Comparison of ENCODE assay signal across 11 mouse cellular contexts in genomic region chr2:38340626-38341200, GRCm38 (mm10). TPM values are rescaled to one million over a fixed set of nuclear protein-coding genes. Genes with fewer than 3 reads are reported as not detected.
A peak's percentile ranks its signal among the peaks of the same experiment; 100 is the strongest.
DNase-seq lines count a peak whose midpoint lies in the region; ATAC-seq lines count a peak whose summit lies in the region.
"Had no signal": no experiment of that assay in that cellular context is flagged by ENCODE, and none has a peak within 500 bp of the region (broad histone marks: within the 10 kb centered on the region; RNA-seq: fewer than 3 reads in every experiment).

No protein-coding gene starts in this region.

- no peaks in the 10 kb centered on the region for H3K9me3 ChIP-seq in embryonic facial prominence, embryonic 13.5 days
- no peaks in the 10 kb centered on the region for H3K9me3 ChIP-seq in hindbrain, embryonic 13.5 days
- H3K9me3 ChIP-seq in midbrain, embryonic 14.5 days (ENCODE audit: control insufficient read depth, low read length), result no peaks in the 10 kb centered on the region

- no peak overlapping the region for H3K27ac ChIP-seq in embryonic facial prominence, embryonic 13.5 days
- peak overlapping the region; percentile 73 for H3K27ac ChIP-seq in hindbrain, embryonic 13.5 days
- peak overlapping the region; percentile 97 for H3K27ac ChIP-seq in midbrain, embryonic 14.5 days (replicated peaks; ENCODE audit: low read depth, low read length)

- ATAC-seq in embryonic facial prominence, embryonic 13.5 days (ENCODE audit: insufficient number of reproducible peaks, insufficient read depth, low FRiP score, low TSS enrichment, low read depth), result no peak
- ATAC-seq in hindbrain, embryonic 13.5 days (ENCODE audit: low FRiP score), result no peak
- ATAC-seq in midbrain, embryonic 14.5 days (ENCODE audit: low FRiP score, low TSS enrichment), result peak; percentile 7; the same call in 1 of the 2 replicates

- no peak overlapping the region for H3K4me2 ChIP-seq in embryonic facial prominence, embryonic 13.5 days
- H3K4me2 ChIP-seq in hindbrain, embryonic 13.5 days, result peak overlapping the region; percentile 9; the same call in 1 of the 2 replicates
- peak overlapping the region; percentile 75 for H3K4me2 ChIP-seq in midbrain, embryonic 14.5 days (ENCODE audit: low read length)

- no peak overlapping the region for H3K9ac ChIP-seq in embryonic facial prominence, embryonic 13.5 days
- H3K9ac ChIP-seq in hindbrain, embryonic 13.5 days, result peak overlapping the region; percentile 40; the same call in 1 of the 2 replicates
- peak overlapping the region; percentile 94 for H3K9ac ChIP-seq in midbrain, embryonic 14.5 days (replicated peaks; ENCODE audit: low read length)

- H3K27me3 ChIP-seq in embryonic facial prominence, embryonic 13.5 days, result peaks cover 100% of the 10 kb centered on the region
- H3K27me3 ChIP-seq in hindbrain, embryonic 13.5 days, result peaks cover 98% of the 10 kb centered on the region
- peaks cover 71% of the 10 kb centered on the region for H3K27me3 ChIP-seq in midbrain, embryonic 14.5 days (ENCODE audit: control insufficient read depth, insufficient read depth, low read length)

- H3K4me1 ChIP-seq in embryonic facial prominence, embryonic 13.5 days, result peaks cover 15% of the 10 kb centered on the region
- peaks cover 17% of the 10 kb centered on the region for H3K4me1 ChIP-seq in hindbrain, embryonic 13.5 days (replicated peaks)
- H3K4me1 ChIP-seq in midbrain, embryonic 14.5 days (ENCODE audit: control insufficient read depth, insufficient read depth, low read length), result peaks cover 19% of the 10 kb centered on the region; the same call in 1 of the 2 replicates

- peak; percentile 36 for DNase-seq in ZHBTc4 (ENCODE audit: low read depth, low spot score)
- DNase-seq in midbrain, embryonic 14.5 days, result peak; percentile 58
- no peak for DNase-seq in cerebellum, adult 18-20 months
- no peak for DNase-seq in cerebellum, postnatal 10 days
- no peak for DNase-seq in cerebellum, adult 11 months
- DNase-seq: gastrocnemius, postnatal 14 days; kidney, adult 2 months; lung, adult 18-20 months had no signal

- under 1% methylated on average over 10 of the region's 10 CpGs for WGBS in embryonic facial prominence, embryonic 13.5 days
- WGBS in hindbrain, embryonic 13.5 days, result 1% methylated on average over 10 of the region's 10 CpGs
- under 1% methylated on average over 10 of the region's 10 CpGs for WGBS in midbrain, embryonic 14.5 days

- H3K4me3 ChIP-seq in embryonic facial prominence, embryonic 13.5 days, result peak overlapping the region; percentile 2
- H3K4me3 ChIP-seq in hindbrain, embryonic 13.5 days, result peak overlapping the region; percentile 43
- peak overlapping the region; percentile 58 for H3K4me3 ChIP-seq in midbrain, embryonic 14.5 days (replicated peaks; ENCODE audit: low read depth, low read length)

- no peaks in the 10 kb centered on the region for H3K36me3 ChIP-seq in embryonic facial prominence, embryonic 13.5 days
- H3K36me3 ChIP-seq in hindbrain, embryonic 13.5 days, result no peaks in the 10 kb centered on the region
- H3K36me3 ChIP-seq in midbrain, embryonic 14.5 days (ENCODE audit: control insufficient read depth, insufficient read depth, low read length), result no peaks in the 10 kb centered on the region

RNA-seq across cellular contexts. Expression of gene Lhx2, which starts 1.6 kb away (rescaled TPM):
- 10.0 and 17.8 TPM in 2 replicates for polyA plus RNA-seq in embryonic facial prominence, embryonic 13.5 days (2015; fragmentation: Nextera tagmentation; extraction: Ambion mirVana)
- 22.1 and 23.6 TPM in 2 replicates for polyA plus RNA-seq in hindbrain, embryonic 13.5 days (2015; fragmentation: Nextera tagmentation; extraction: Ambion mirVana)
- 47.8 and 68.9 TPM in 2 replicates for polyA plus RNA-seq in midbrain, embryonic 14.5 days (2014; fragmentation: Nextera tagmentation; extraction: Ambion mirVana)
- polyA plus RNA-seq: heart, postnatal 0 days had no signal

RNA-seq across cellular contexts. Expression of gene Dennd1a, which starts 53.5 kb away (rescaled TPM):
- polyA plus RNA-seq in embryonic facial prominence, embryonic 13.5 days (2015; fragmentation: Nextera tagmentation; extraction: Ambion mirVana), result 15.5 and 16.7 TPM in 2 replicates
- 14.4 and 15.5 TPM in 2 replicates for polyA plus RNA-seq in hindbrain, embryonic 13.5 days (2015; fragmentation: Nextera tagmentation; extraction: Ambion mirVana)
- 16.6 and 18.1 TPM in 2 replicates for polyA plus RNA-seq in midbrain, embryonic 14.5 days (2014; fragmentation: Nextera tagmentation; extraction: Ambion mirVana)

Comparison
In these comparisons a context has a peak if more than half of its experiments do, and no peak if none do; other contexts are left out.
1. DNase-seq: peak in ZHBTc4 (single experiment) and midbrain, embryonic 14.5 days (single experiment); none in cerebellum, adult 18-20 months (0 of 2), cerebellum, postnatal 10 days (0 of 2) and cerebellum, adult 11 months (single experiment).
2. H3K4me3 ChIP-seq: peak in every context shown above with its lines; median percentile 58 in midbrain, embryonic 14.5 days; 43 in hindbrain, embryonic 13.5 days; 2 in embryonic facial prominence, embryonic 13.5 days.